Mouse (Mus musculus): Measurements from ENCODE around the gene Rgs10.

DNA sequence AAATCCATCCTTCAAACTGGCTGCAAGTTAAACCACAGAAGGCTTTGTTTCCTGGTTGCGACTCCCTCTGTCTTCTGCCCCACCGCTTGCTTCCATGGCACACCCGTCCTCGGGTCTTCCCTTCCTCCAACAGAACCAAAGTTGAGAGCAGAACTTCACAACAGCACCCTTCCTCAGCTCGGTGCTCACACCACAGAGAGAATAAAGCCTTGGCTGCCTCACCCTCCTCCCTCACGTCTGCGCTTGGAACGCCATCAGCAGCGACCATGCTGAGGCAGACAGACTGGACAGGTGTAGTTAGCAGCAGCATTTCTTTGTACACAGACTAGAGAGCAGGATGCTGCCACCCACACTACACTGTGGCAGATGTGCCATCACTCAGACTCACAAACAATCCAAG is 59.8 kb downstream of the Rgs10 start:
- TF ChIP-seq CTCF (IDR thresholded peaks at IDR 0.05; ENCODE audit: borderline replicate concordance, insufficient read depth, low read length) (no peak), POLR2A (IDR thresholded peaks at IDR 0.05; ENCODE audit: low read depth, low read length) (no peak)
